Mouse (Mus musculus) CH12.LX (cell line): Measurements from ENCODE around the gene Csnk1g2.

Source experiments
- CHD1 ChIP-seq: IDR thresholded peaks from 2 replicates; pipeline ENCODE4 v1.6.1; 2012; ENCODE audit warnings: low read depth, low read length, improper control_type of control experiment, inconsistent platforms
- CTCF ChIP-seq, 2 experiments: IDR thresholded peaks in 1 of 2; conservative IDR thresholded peaks in 1 of 2; 2 replicates each; pipeline ENCODE4 v1.5.1; 2011 to 2012; ENCODE audit warnings: low read depth in 2 of 2, low read length in 2 of 2, improper control_type of control experiment in 1 of 2, inconsistent platforms in 1 of 2, mild to moderate bottlenecking in 1 of 2, moderate library complexity in 1 of 2
- EP300 ChIP-seq: IDR thresholded peaks from 2 replicates; pipeline ENCODE4 v1.6.1; 2011; ENCODE audit warnings: low read length, improper control_type of control experiment
- MAX ChIP-seq: IDR thresholded peaks from 2 replicates; pipeline ENCODE4 v1.6.1; 2011; ENCODE audit warnings: low read length, improper control_type of control experiment
- POLR2AphosphoS2 ChIP-seq: IDR thresholded peaks from 2 replicates; pipeline ENCODE4 v1.6.1; 2011; ENCODE audit warnings: low read depth, low read length, improper control_type of control experiment
- RAD21 ChIP-seq: IDR thresholded peaks from 2 replicates; pipeline ENCODE4 v1.6.1; 2011; ENCODE audit warnings: low read depth, mild to moderate bottlenecking, low read length, improper control_type of control experiment, moderate library complexity
- TCF12 ChIP-seq: IDR thresholded peaks from 2 replicates; pipeline ENCODE4 v1.6.1; 2014; ENCODE audit warnings: low read depth, mild to moderate bottlenecking, inconsistent platforms, low read length, improper control_type of control experiment

GRCm38 (mm10) chr10:80587305-80587657, 35.4 kb upstream of the Csnk1g2 start:
- no peak for TF ChIP-seq EP300
- no peak for TF ChIP-seq CTCF (conservative IDR thresholded peaks at IDR 0.05 in 1 of 2, IDR thresholded peaks at IDR 0.05 in 1 of 2; ENCODE audit: low read depth in 2 of 2, low read length in 2 of 2)
- TF ChIP-seq TCF12 = peak; percentile 44; the same call in 1 of the 2 replicates
- TF ChIP-seq RAD21 = no peak
- TF ChIP-seq POLR2AphosphoS2 = no peak
- TF ChIP-seq CHD1 = no peak
- TF ChIP-seq MAX = no peak
